Mouse (Mus musculus) cerebellum, postnatal 14 days (tissue): ENCODE measurements around the gene Atp8a1.

Experiments used
- DNase-seq, 2 experiments: peaks; one replicate each; pipeline ENCODE4 v3.0.0; 2021; ENCODE audit warnings: mixed read lengths in 2 of 2

Atp8a1 gene

DNA sequence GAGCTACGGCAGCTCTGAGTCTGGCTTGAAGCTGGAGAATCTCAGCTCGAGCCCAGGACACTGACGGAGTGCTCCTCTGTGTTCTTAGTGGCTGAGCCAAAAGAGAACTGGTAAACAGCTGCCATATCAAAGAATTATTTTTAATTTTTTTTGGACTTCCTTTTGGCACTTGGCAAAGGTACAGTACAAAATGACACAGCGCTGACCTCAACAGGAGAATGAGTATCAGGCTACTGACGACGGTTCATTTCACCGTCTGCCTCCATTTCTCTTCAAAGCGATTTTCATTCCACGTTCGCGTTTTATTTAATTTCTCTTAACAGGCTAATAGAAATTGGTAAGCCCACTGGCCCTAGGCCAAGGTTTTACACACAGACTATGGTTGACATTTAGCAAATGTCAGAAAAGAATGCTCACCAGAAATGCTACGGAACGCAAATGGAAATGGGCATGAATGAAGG is 177.8 kb downstream of the Atp8a1 start:
- peak; percentile 15 to 26 for DNase-seq

DNA sequence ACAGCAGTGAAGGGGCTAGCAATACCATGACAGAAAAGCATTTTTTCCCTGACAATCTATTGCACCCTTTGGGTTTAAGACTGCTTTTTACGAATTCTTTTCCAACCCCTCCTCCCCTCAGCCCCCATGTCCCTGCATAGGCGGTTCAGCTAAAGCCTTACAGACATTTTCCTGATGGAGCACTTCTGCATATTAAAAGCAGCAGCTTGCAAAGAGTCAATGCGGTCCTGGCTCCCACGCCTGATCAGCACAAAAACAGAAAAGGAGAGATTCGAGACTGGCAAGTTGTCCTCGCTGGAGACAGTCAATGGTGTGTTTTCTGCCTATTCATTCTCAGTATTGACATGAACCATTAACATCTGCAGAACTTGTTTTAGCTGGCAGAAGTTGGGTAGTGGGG is 184.5 kb downstream of the Atp8a1 start:
- no peak for DNase-seq

DNA sequence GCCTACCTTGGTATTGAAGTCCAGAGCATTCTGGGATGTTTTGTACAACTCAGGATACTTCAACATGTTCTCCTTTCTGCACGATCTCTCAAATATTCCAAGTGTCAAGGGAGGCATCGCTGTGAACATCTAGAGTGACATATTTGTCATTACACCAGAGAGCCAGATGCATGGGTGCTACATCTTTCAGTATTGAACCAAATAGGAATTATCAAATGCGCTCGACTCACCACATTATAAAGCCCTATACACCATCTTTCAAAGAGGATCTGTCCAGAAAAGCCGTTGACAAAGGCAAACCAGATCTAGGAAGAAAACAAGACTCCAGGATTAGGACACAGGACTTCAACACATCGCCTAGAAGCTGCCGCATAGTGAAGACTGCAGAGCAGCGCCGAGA is 187.4 kb downstream of the Atp8a1 start:
- no peak for DNase-seq

DNA sequence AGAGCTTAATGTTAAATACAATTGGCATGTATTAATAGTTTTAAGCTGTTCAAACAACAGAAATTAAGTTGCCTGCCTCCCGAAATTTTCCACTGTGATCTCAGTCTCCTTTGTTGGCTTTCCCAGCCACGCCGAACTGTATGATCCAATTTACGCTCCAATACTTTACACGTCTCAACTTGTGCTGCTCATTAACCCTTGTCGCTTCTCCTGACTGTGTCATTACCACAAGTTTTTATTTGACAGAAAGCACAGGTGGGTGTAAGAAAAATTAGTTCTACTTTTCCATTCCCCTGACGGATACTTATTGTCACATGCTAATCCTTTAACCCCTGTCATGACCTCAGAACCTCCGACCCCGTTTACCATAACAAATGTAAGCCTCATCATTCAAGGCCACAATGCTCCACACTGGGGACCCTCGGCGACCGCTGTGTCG is 190.4 kb downstream of the Atp8a1 start:
- no peak for DNase-seq

DNA sequence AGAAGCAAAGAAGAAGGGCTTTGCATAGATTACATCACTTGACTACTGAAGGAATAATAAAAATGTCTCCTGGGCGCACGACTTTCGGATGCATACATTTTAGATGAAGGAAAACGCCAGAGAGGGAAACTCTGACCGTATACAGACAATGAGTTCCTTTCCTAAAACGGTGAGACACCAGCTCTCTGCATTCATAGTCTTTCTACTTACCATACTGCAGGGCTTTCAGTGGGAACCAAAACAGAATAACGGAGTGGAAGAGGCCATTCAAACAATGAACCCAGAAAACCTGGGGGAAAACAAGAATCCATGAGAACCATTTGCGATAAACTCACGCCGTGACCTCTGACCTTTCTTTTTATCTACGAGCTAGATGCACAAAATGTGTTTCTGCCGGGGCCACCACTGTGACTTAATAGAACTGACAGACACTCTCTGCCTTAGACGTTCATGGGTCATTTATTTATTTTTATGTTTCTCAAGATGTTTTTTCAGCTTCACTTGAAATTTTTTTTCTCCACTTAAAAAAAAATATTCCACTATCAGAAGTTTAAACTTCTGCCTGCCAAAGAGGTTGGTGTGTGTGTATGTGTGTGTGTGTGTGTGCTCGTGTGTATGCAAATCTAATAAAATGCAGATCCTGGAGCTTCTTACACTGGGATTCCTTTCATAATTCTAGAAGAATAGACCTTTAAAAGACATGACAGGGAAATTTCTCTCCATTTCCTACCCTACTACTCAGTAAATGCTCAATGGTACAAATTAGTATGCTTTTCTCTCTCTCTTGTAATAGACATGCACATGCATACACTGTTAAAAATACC is 191.3 kb downstream of the Atp8a1 start:
- no peak for DNase-seq

DNA sequence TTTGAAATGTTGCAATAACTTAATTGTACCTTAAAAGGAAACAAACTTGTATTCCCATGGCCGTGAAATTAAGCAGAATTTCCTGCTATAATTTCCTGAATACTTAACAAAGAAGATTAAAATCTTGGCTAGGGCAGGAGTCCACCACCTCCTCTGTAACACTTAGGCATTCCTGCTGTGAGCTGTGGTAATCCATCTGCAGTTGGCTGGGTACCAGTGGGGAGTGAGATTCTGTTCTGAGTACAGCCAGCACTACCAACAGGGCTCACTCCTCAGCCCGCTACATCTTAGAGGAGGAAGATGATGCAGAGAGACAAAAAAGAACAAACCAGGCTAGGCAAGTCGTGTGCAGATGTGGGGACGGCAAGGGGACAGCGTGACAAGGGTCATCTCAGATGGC is 192.7 kb downstream of the Atp8a1 start:
- DNase-seq: peak; percentile 25 to 45

DNA sequence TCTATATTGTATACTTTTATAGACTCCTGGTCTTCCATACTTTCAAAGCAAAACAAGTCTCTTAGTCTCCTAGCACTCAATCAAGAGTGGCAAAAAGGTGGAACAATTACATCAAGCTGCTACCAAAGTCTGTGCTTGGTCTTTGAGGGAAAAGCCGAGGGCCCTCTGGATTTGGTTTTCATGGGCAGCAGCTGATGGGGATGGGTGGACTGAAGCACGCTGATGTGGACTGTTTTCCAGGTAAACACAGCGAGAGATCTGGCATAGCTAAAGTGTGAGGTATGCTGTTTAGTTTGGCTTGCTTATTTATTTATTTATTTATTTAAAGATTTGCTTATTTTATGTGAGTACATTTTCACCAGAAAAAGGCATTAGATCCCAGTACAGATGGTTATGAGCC is 193.7 kb downstream of the Atp8a1 start:
- DNase-seq: no peak

DNA sequence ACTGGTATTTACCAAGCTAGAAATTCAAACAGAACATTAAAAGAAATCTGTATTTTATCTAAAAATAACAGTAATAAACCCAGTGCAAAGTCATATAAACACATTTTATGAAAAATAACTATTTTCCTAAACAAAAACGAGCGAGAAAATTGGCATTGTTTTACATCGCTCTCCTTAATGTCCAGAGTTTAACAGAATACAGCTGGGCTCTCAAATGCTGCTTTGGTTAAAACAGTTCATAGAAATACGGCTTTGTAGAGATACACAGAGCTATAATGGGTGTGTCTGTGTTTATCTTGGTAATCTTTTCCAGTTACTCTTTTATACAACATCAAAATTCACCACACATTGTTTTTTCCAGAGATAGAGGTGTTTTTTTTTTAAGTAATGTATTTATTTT is 194.8 kb downstream of the Atp8a1 start:
- DNase-seq: no peak

DNA sequence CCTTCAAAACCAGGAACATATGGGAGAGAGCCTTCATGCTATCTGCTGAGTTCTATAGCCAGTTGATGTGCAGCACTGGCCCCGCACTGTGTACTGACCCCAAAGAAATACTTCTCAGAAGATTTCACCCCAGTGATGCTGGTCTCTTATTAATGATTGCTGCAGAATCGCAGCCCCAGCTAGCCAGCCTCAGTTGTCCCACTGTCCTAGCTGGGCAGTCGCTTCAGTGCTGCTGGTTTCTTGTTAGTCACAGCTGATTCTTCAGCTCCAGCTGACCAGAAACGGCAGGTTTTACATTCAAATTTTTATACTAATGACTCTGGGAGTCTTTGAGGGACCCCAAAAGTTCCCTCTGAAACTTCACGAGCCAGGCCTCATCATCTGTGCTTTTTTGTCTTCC is 197.2 kb downstream of the Atp8a1 start:
- no peak for DNase-seq

DNA sequence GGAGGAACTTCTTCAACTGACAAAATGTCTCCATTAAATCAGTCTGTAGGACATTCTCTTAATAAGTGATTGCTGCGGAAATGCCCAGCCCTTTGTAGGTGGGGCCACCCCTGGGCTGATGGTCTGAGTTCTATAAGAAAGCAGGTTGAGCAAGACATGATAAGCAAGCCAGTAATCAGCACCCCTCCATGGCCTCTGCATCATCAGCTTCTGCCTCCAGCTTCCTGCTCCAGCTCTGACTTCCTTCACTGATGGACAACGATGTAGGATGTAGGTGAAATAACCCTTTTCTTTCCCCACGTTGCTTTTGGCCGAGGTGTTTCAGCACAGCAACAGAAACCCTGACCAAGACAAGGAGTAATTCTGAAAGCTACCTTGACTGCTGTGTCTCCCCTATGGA is 198.1 kb downstream of the Atp8a1 start:
- no peak for DNase-seq

DNA sequence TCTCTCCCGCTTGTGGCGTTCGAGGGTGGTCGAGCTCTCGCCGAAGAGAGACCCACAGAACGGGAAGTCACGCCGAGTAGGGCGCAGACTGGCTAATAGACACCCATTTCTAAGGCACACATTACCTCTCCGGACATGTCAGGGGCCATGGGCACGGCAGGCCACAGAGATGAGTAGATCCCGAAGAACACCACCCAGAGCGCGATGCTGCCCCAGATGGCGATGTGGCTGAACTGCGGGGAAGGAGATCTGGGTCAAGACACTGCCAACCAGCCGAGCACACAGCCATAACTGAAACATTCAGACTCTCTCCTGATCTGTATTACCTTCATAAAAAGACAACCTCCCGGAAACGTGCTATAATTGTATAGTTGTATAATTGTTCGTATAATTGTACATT is 199.7 kb downstream of the Atp8a1 start:
- peak; percentile 22 to 47 for DNase-seq

DNA sequence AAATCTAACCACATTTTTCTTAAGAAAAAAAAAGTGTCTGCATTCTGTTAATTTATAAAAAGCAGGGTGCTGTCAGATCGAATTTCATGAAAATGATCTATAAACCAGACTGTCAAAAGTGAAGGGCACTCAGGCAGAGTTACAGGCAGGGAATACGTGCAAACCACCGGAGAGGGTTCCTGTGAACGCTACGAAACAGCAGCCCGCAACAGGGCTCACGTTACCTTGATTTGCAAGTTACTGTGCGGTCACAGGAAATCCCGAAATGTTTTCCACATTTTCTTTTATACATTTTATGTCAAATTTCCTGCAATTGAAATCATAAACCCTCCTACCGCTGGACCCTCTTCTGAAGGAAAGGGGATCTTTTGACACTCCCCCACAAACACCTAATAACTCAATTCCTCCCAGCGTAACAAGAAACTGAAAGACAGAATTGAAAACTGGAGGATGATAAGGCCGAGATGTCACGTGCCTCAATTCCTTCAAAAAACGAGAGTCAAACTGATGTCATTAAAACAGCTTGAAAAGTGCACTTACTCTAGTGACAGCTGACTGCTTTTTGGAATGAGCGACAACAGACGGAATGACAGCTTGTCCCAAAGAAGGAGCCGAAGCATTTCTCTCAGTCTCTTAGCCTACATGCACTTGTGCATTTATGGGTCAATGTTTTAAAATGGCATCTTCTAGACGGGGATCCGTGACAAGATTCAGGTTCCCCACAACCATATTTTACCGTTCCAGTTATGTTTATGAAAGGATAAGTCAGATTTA is 200.3 kb downstream of the Atp8a1 start:
- no peak for DNase-seq

DNA sequence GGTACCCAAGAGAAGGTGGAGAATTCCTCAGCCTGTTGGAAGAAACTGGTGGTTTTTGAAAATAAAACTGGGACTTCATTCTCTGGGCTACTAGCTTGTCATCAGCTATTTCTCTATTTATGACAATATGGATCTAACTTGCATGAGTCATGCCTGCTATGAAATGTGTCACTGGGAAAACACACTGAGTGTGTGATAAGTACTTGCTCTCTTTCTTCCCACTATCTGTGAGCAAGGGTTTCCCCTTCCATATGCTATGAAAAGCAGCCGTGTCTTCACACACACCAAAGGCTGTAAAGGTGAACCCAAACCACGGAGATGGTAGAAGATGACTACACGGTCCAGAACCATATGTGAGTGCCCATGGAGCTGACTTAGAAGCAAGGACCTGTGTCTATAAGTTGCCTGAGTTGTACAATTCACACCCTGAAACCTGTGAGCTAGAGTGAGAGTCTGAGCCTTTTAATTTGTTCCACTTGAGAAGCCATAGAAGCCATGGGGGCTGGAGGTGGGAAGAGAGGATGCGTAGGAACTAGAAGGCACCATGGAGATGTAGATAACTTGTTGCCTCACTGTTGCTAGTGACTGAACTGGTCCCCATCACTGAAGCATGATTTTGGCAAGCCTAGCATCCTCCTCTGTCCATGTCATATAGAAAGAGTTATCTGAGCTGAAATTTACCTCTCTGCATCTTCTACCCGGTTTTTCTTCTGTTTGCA is 203.5 kb downstream of the Atp8a1 start:
- no peak for DNase-seq

DNA sequence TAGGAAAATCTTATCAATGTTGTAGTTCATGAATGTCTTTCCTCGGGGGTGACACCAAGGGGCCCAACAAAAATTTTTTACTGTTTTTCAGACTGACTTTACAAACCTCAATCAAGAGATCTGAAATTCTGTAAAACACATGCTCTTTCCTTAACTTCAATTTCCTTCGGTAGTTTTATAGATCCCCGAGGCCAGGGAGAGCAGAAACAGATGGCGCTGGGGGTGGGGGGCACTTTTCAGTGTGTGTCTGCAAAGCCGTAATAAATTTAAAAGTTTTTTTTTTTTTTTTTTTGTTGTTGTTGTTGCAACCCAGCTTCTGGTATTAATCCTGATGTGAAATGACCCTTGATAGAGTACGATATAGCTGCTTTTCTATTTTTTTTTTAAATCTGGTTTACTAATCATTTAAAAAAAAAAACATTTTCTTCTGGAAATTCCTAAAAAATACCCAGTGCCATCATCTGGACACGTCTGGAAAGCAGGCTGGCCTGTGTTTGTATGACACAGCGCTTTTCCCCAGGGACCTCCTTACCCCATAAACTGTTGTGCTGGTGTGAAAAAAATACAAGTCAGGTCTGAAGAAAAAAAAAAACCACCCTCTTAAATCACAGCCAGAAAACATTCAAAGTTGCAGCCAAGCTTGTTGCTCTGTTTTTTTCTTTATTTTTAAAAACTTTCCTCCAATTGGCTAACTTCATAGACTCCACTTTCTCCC is 205.7 kb downstream of the Atp8a1 start:
- no peak for DNase-seq

DNA sequence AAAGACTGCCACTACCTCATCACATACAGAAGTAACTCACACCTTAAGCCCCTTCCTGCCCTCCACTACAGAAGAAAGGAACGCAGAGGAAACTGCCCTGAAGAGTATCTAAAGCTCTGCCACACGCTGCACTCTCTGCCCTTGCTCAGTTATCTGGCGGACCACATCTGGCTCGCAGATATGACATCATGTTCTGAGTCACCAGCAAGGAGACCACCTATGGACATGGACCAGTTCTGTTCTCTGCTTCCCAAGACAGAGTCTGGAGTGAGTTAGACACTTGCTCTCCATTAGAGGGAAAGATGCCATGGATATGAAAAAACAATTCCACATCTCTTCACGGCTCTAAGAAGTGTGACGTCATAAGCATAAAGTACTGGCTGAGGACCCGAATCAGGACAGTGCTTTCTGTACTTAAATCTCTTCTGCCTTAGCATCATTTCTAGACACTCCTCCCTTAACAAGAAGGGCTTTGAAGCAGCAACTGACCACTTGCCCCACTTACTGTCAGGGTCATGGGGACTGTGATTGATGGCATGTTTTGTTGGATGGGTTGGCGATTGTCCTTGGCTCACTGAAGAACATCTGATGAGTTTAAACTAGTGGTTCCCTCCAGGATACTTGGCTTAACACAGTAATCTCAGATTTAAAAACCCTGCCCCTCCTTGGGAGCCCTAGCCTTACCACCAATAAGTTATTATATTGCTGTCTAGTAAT is 206.5 kb downstream of the Atp8a1 start:
- no peak for DNase-seq

DNA sequence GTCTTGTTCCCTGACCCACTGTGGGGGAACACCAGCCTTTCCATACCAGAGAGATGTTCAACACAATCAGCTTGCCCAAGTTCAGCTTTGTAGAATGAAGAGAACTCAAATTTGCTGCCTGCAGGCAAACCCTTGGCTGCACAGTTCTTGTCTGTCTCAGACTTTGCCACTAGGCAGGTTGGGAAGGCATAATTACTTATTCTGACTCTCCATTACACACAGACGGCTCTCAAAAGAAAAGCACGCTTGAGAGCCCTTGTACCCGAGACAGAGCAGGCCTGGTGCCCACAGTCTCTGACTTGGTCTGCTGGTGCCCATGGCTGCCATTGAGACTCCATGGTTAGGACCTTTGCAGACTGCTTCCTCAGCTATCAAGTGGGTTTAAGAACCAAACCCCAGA is 212.9 kb downstream of the Atp8a1 start:
- no peak for DNase-seq

DNA sequence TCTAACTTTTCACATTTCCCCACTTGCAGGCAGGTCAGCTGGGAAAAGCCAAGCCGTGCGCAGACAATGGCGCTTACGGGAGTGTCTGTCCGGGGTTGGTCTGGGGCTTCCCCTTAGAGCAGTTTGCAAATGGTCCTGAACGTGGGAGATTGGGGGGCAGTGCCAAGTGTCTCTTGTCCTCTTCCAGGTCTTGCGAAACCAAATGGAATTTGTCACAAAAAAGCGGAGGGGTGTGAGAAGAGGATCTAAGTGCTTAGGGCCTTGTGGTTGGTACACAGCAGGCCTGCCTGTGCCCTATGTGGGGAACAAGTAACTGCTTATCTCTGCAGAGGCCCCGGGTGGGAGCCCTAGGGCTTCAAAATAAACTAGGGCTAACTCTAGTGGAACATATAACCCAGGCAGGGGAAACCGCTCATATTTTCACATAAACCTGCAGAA is 213.4 kb downstream of the Atp8a1 start:
- no peak for DNase-seq

DNA sequence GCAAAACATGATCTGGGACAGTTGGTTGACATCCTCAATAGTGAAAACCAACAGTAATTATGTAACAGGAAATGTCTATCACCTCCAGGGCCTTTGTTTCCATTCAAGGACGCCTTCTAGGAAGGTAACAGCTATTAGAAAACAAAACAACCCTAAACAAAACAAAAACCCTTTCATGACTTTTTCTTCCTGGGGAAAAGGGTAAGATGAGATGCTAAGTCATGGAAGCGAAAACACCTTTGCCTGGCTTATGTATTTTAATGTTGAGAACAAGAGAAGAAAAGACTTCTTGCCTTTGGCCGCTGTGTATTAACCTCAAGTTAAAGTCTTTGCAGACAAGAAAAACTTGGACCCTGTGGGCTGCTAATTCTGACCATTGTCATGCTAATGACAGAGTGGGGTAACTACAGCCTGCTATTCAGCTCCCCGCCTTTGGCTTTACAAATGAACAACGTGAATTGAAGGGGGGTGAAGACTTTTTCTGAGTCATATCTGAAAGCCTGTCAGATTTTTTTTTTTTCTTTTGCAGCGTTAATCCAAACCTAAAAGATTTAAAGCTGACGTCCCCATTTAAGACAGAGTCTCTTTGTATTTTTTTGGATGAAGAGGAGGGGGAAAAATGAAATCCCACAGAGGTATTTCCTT is 214.0 kb downstream of the Atp8a1 start:
- DNase-seq: no peak

DNA sequence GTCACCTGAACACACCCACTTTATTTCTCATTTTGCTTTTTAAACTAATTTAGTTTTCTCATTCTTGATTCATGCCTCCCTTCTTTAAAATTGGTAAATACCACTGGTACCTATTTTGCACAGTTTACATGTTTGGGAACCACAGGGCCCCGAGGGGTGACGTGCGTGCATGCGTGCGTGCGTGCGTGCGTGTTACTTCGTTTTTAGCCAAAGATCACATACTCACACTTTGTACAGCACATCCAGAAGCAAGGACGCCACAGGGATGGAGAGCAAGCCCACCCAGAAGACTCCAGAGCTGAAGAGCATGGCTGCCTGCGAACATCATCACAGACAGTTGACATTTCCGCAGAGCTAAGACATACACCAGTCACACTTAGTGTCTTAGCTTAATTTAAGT is 216.0 kb downstream of the Atp8a1 start:
- no peak for DNase-seq

DNA sequence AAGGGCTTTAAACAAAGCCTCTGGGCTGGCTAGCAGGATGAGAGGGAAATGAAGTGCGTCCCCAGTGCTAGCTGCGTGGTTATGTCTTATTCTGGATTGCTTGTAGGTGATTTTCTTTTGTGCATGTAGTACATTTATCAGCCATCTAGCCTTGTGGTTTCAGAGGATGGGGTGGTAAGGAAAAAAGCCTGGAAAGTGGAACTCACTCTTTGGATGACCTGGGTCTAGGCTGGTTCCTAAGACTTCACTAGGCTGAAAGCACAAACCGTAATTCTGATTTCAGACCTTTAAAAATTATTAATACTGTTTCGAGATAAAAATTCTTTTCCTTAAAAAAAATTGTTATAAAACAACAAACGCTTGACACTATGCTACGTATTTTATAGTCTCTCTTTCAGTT is 217.4 kb downstream of the Atp8a1 start:
- DNase-seq: no peak

DNA sequence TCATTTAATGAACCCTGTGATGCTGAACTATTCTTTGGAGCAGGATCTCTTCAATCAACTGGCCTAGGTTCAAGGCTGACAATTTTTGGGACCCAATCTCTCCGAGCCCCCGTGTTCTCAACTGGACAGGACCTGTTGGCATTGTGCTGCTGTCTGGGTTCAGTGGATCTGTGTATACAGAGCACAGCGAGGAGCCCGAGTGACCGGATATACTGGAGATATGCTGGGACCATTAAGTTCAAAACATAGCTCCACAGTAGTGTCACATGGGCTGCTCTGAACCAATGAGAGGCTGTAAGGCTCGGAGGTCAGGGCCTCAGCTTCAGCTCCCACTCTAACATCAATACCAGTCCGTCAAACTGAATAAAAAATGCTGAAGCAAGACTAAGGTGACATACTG is 217.8 kb downstream of the Atp8a1 start:
- no peak for DNase-seq
